Mouse (Mus musculus) C2C12 (cell line): ENCODE measurements around the gene Azi2.

Experiments used
- CTCF ChIP-seq: IDR thresholded peaks from one replicate; pipeline ENCODE4 v1.5.1; 2011; ENCODE audit not compliant: control insufficient read depth, insufficient read depth, insufficient read length
- MYOD1 ChIP-seq: IDR thresholded peaks from one replicate; pipeline ENCODE4 v1.6.1; 2011; ENCODE audit warnings: low read depth; ENCODE audit not compliant: control insufficient read depth, insufficient read length

GRCm38 (mm10) chr9:118082575-118083431 is 42.5 kb downstream of the Azi2 start:
- no peak for TF ChIP-seq CTCF
- no peak for TF ChIP-seq MYOD1
